Mouse (Mus musculus) bone marrow macrophage, adult 2 months (primary cell): Measurements from ENCODE around the gene Trim72.

Source experiments
- CTCF ChIP-seq: IDR thresholded peaks from 2 replicates; pipeline ENCODE4 v1.5.1; 2012; ENCODE audit warnings: low read depth, mild to moderate bottlenecking, low read length, moderate library complexity
- POLR2A ChIP-seq: IDR thresholded peaks from 2 replicates; pipeline ENCODE4 v1.6.1; 2012; ENCODE audit warnings: mild to moderate bottlenecking, low read depth, low read length, borderline replicate concordance

DNA sequence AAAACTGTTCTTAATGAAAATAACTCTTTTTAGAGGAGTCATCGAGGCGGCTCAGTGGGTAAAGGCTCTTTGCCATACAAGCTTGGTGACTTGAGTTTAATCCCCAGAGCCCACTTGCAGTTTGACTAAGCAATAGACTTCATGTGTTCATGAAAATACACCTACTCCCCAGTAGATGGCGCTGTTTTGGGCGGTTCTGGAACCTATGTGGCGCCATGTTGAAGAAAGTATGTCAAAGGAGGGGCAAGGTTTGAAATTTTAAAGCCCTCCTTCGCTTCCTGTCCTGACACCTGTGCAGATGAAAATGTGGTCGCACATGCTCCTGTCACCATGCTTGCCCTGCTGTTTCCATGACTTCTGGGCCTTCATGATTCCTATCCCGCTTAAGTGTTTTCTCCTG lies 19.2 kb downstream of the Trim72 start:
- TF ChIP-seq CTCF, result no peak
- TF ChIP-seq POLR2A, result no peak
